Mouse (Mus musculus): ENCODE results near the gene Sema6d.

GRCm38 (mm10) chr2:124661316-124661715 is 571.5 kb downstream of the Sema6d start:
- TF ChIP-seq CTCF (IDR thresholded peaks at IDR 0.05; ENCODE audit: borderline replicate concordance, insufficient read depth, low read depth, low read length) (no peak), POLR2A (IDR thresholded peaks at IDR 0.05; ENCODE audit: borderline replicate concordance, insufficient read depth, low read length) (no peak)
